Mouse (Mus musculus): ENCODE results near the gene Rasgrf1. TPM values are rescaled to one million over a fixed set of nuclear protein-coding genes. Genes with fewer than 3 reads are reported as not detected.

The Rasgrf1 gene
- total RNA-seq, 2 experiments from 2014 or later, result 405 to 439 TPM

- DNase-seq (ENCODE audit: extremely low spot score in 1 of 2, low spot score in 1 of 2), result no peak
These were observed 159.8 kb downstream of the Rasgrf1 start for GRCm38 (mm10) chr9:90069485-90069884.

DNA sequence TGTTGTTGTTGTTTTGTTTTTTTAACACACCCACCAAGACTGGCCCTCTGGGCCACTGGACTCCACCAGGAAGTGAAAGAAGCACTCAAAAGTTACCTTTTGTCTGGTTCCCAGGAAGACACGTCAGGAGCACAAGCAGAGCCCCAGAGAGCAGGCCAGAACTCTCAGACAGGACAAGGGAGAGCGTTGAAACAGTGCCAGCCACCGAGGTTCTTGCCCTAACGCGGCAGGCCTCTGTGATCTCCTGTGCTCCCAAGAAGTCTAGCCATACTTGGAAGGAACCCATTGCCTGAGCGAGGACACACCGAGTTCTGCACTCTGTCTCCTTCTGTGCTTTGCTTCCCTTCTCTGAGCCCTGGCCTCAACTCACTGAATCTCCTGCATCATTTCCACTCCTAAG, 160.5 kb downstream of the Rasgrf1 start:
- DNase-seq (ENCODE audit: extremely low spot score in 1 of 2, low spot score in 1 of 2), result no peak

DNA sequence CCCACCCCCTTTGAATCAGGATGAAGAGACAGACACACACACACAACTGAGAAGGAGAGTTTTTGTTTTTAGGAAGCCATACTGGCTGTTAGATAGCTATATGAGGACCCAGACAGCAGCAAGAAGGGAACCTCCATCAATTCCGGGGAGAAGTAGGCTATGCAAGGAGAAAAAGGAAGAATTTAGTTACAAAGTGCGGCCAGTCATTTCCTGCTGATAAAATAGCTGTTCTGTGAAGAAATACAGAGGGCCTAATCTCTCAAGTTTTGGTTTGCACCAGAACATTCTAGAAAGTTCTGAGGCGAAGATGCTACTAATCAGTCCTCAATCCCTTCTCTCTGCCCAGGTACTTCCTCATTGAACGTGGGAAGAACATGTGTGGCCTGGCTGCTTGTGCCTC, 165.6 kb downstream of the Rasgrf1 start:
- DNase-seq (ENCODE audit: extremely low spot score in 1 of 2, low spot score in 1 of 2), result no peak

DNA sequence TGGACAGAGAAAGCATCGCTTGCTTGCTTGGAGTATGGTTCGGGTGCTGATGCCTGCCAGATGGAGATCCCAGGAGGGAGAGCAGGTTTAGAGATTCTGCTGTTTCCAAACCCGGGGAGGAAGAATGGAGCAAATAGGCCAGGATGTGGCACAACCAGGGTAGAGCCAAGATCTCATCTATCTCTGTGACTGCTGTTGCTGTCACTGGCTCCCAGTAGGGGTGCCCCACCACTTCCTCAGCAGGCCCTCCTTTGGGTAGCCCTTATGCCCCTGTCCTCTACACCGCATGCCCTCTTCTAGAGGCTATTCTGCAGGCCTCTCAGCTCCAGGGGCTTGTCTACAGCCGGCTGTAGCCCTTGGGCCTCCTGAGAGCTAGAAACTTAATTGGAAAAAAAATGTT, 166.4 kb downstream of the Rasgrf1 start:
- DNase-seq (ENCODE audit: extremely low spot score in 1 of 2, low spot score in 1 of 2), result no peak

Other genes with a start within 250 kb of the Rasgrf1 start
- gene Tmed3, start 204.8 kb upstream of the Rasgrf1 start, total RNA-seq (2021), result 10 to 100 TPM; 23.6 to 29.3 TPM
- under 1 TPM; 0.86 to 0.96 TPM for gene Ankrd34c, start 171.4 kb upstream of the Rasgrf1 start, total RNA-seq (2021)
- 10 to 100 TPM; 15.2 to 18.1 TPM for gene Ctsh, start 144.2 kb downstream of the Rasgrf1 start, total RNA-seq (2021)
- 100 to 1,000 TPM; 401 to 432 TPM for gene Morf4l1, start 204.9 kb downstream of the Rasgrf1 start, total RNA-seq (2021)

Measured in layer of hippocampus, postnatal 25 days (tissue).